Mouse (Mus musculus): ENCODE measurements around the gene Tubb1. TPM values are rescaled to one million over a fixed set of nuclear protein-coding genes. Genes with fewer than 3 reads are reported as not detected.

Gene Tubb1
- polyA plus RNA-seq, 1 experiment from 2014 or later: 5.0 TPM

DNA sequence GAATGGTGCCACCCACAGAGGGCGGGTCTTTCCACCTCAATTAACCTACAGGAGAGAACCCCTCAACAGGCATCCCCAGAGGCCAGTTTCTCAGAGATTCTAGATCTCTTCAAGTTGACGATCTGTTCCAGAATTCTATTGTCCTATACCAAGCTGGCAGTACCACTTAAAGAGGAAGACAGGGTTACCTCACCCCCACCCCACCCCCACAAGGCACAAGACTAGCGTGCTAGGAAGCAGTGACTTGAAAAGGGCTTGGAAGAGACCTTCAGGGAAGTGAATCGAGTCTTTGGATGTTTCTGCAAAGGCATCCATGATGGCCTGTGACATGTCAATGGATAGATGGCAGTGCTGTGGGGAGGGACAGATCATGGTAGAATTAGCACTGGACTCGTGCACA is 28.3 kb downstream of the Tubb1 start:
- H3K9me3 ChIP-seq (replicated peaks): no peaks in the 10 kb centered on the region
- WGBS: 86% methylated on average over 5 of the region's 5 CpGs
- no peak for DNase-seq (ENCODE audit: low spot score)

DNA sequence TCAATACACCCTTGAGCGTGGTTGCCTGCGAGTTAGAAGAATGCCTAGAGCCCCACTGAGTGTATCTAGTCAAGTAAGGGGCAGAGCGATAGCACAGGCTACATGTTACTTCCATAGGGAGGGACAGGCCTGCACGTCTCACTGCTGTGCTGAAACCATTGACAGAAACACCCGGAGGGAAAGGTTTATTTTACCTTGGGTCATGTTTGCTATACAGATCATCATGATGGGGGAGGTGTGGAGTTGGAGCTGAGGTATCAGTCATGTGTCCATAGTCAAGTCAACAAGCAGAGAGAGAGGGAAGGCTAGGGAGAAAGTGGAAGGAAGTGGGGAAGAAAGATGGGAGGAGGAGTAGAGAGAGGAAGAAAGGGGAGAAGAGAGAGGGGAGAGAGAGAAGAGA is 36.5 kb downstream of the Tubb1 start:
- Histone ChIP-seq H3K9me3 (replicated peaks) (no peaks in the 10 kb centered on the region), H3K36me3 (no peaks in the 10 kb centered on the region), H3K27ac (no peak overlapping the region), H3K4me1 (no peaks in the 10 kb centered on the region), H3K4me3 (no peak overlapping the region), H3K27me3 (ENCODE audit: low read depth, poor library complexity, severe bottlenecking) (no peaks in the 10 kb centered on the region)
- 90% methylated on average over 5 of the region's 5 CpGs for WGBS
- no peak for DNase-seq (ENCODE audit: low spot score)

More for the DNA sequence above, 28.3 kb downstream of the Tubb1 start:
- H3K27ac ChIP-seq: no peak overlapping the region
- peaks cover 3% of the 10 kb centered on the region; the same call in 1 of the 2 replicates for H3K4me1 ChIP-seq
- H3K36me3 ChIP-seq: no peaks in the 10 kb centered on the region
- H3K27me3 ChIP-seq (ENCODE audit: low read depth, poor library complexity, severe bottlenecking): no peaks in the 10 kb centered on the region
- no peak overlapping the region for H3K4me3 ChIP-seq

DNA sequence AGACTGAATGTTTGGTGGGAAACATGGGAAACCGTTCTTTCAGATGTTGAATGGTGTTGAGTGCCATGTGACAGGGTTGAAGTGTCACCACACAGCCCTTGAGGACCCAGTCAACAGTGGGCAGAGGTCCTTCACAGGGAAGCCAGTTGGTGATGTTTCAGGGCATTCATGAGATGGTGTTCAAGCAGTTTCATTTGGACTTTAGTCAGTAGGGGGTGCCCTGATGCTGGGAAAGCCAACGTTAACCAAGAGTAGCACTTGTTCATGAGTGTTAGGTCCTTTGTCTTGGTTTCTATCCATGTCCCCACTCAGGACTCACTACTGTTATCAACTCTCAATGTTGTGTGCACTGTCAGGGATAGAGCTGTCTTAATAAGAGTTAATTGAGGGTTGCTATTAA is 42.4 kb downstream of the Tubb1 start:
- Histone ChIP-seq H3K27me3 (ENCODE audit: low read depth, poor library complexity, severe bottlenecking) (no peaks in the 10 kb centered on the region), H3K4me1 (no peaks in the 10 kb centered on the region), H3K4me3 (no peak overlapping the region), H3K27ac (no peak overlapping the region), H3K36me3 (no peaks in the 10 kb centered on the region), H3K9me3 (replicated peaks) (no peaks in the 10 kb centered on the region)
- DNase-seq (ENCODE audit: low spot score): no peak
- WGBS: 80% methylated on average over 2 of the region's 2 CpGs

DNA sequence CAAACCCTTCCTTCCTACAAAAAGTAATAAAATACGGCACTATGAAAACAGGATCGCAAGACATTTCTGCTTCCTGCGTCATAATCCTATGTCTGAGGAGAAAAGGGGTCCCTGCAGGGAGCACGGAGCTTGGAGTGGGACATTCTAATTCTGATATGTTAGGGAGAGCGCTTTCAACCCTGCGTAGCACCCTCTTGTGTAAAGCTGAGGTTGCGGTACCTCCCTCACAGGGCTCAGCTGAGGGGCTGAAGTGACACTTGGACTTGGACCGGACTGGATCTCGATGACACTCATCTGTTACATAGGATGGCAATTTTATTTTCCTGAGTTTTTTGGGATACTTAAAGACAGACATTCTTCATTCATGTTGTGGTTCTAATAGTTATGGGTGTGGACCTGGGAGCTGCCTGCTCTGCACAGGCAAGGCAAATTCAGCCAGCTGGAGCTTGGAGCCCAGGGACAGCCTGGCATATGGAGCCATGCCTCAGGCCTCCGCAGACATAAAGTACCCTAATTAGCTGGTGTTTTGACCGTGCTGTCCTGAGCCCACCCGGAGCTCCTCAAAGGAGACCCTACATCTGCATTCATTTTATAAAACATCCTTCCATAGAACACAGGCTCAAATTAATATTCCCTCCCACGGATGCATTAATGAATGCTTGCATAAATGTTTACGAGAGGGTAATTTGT is 50.5 kb downstream of the Tubb1 start:
- WGBS: 75% methylated on average over 14 of the region's 14 CpGs
- no peak for DNase-seq (ENCODE audit: low spot score)
- H3K27ac ChIP-seq: peak overlapping the region; percentile 2; the same call in 1 of the 2 replicates
- H3K9me3 ChIP-seq (replicated peaks): no peaks in the 10 kb centered on the region
- no peak overlapping the region for H3K4me3 ChIP-seq
- H3K4me1 ChIP-seq: peaks cover 35% of the 10 kb centered on the region
- H3K27me3 ChIP-seq (ENCODE audit: low read depth, poor library complexity, severe bottlenecking): no peaks in the 10 kb centered on the region
- H3K36me3 ChIP-seq: no peaks in the 10 kb centered on the region

DNA sequence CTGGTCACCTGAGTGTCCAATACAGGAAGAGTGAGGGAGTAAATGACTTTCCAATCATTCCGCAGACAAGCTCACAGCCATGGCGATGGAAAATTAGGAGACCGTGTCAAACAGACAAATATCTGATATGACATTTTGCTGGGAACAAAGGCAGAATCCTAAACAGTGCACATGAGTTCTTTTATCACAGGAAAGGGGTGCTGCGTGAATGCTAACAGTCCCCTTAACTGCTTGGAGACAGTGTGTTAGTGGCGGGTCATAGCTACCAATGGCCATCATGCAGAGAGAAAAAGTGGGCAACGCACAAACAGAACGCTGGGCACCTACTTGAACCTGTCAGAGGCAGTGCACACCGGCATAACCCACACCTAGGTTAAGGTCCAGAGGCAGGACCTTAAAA is 51.0 kb downstream of the Tubb1 start:
- no peak for DNase-seq (ENCODE audit: low spot score)
- WGBS: 90% methylated on average over 8 of the region's 8 CpGs

DNA sequence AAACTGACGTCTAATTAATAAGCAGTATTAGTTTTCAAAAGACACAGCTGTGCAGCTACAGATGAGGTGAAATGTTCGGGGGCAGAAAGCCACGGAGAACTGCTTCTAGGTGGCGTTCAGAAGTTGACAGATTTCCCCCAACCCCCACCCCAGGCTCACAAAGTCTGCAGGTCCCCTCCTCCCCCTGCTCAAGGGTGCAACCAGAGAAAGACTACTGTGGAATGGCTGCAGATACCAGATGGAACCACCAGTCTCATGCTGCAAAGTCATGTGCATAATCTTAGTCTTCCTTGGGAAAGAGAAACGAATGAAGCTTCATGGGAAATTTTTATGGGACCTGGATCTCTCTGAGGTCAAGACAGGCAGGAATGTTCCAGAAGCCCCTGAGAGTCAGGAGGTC is 51.8 kb downstream of the Tubb1 start:
- DNase-seq (ENCODE audit: low spot score): no peak

More for the DNA sequence above, 51.0 kb downstream of the Tubb1 start:
- Histone ChIP-seq H3K27me3 (ENCODE audit: low read depth, poor library complexity, severe bottlenecking) (no peaks in the 10 kb centered on the region), H3K27ac (0 out of 2 replicates have a peak overlapping the region, but pooled peaks have one; percentile 9), H3K9me3 (replicated peaks) (no peaks in the 10 kb centered on the region), H3K4me1 (peaks cover 35% of the 10 kb centered on the region), H3K36me3 (no peaks in the 10 kb centered on the region), H3K4me3 (no peak overlapping the region)

DNA sequence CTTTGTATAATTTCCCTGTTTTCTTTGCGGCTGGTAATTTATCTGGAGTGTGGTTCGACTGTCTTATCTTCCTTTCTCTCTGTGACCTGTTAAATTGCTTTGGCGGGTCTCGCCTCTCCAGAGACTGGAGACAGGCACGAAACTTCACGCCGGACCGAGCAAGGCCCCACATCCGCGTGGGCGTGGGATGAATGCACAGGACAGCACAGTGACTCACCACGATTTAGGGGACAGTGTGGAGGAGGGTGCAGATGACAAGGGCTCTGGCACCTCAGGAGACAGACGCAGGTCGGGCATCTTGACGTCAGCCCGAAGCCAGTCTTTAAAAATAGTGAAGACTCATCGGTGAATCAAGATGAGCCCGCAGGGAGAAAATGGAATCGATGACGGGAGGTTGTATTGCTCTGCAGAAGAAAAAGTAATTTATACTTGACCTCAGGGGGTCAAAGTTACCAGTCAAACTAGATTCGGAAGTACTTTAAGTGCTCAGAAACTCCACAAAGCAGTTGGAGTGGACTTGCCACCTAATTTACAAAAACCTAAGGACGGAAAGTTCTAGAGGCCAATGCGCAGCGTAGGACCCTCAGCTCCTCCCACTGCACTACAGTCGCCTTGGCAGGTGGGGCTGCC is 52.5 kb downstream of the Tubb1 start:
- Histone ChIP-seq H3K4me3 (no peak overlapping the region), H3K36me3 (no peaks in the 10 kb centered on the region), H3K4me1 (peaks cover 35% of the 10 kb centered on the region), H3K27me3 (ENCODE audit: low read depth, poor library complexity, severe bottlenecking) (no peaks in the 10 kb centered on the region), H3K9me3 (replicated peaks) (no peaks in the 10 kb centered on the region), H3K27ac (no peak overlapping the region)
- DNase-seq (ENCODE audit: low spot score): no peak
- 83% methylated on average over 25 of the region's 25 CpGs for WGBS

More for the DNA sequence above, 51.8 kb downstream of the Tubb1 start:
- Histone ChIP-seq H3K4me1 (peaks cover 35% of the 10 kb centered on the region), H3K9me3 (replicated peaks) (no peaks in the 10 kb centered on the region), H3K27ac (no peak overlapping the region), H3K27me3 (ENCODE audit: low read depth, poor library complexity, severe bottlenecking) (no peaks in the 10 kb centered on the region), H3K36me3 (no peaks in the 10 kb centered on the region), H3K4me3 (no peak overlapping the region)
- 50% methylated on average over 5 of the region's 5 CpGs for WGBS

Other genes with a start within 250 kb of the Tubb1 start
- gene Gnas, start 166.4 kb upstream of the Tubb1 start, polyA plus RNA-seq (2016; fragmentation: Nextera tagmentation; extraction: Ambion mirVana): 1,045 and 1,269 TPM in 2 replicates
- gene Gm20721, start 104.0 kb upstream of the Tubb1 start, polyA plus RNA-seq (2016; fragmentation: Nextera tagmentation; extraction: Ambion mirVana): 14.9 and 15.2 TPM in 2 replicates
- gene Nelfcd, start 34.9 kb upstream of the Tubb1 start, polyA plus RNA-seq (2016; fragmentation: Nextera tagmentation; extraction: Ambion mirVana): 193 and 217 TPM in 2 replicates
- 105 and 107 TPM in 2 replicates for gene Ctsz, start 11.7 kb upstream of the Tubb1 start, polyA plus RNA-seq (2016; fragmentation: Nextera tagmentation; extraction: Ambion mirVana)
- gene Atp5e, start 13.4 kb downstream of the Tubb1 start, polyA plus RNA-seq (2016; fragmentation: Nextera tagmentation; extraction: Ambion mirVana): 527 and 556 TPM in 2 replicates
- 125 and 132 TPM in 2 replicates for gene Prelid3b, start 22.4 kb downstream of the Tubb1 start, polyA plus RNA-seq (2016; fragmentation: Nextera tagmentation; extraction: Ambion mirVana)
- gene Zfp831, start 192.8 kb downstream of the Tubb1 start, polyA plus RNA-seq (2016; fragmentation: Nextera tagmentation; extraction: Ambion mirVana): not detected in 2 replicates